Mouse (Mus musculus) B cell, adult (primary cell): ENCODE results near the gene Asna1. TPM values are rescaled to one million over a fixed set of nuclear protein-coding genes. Genes with fewer than 3 reads are reported as not detected.

Experiments
- total RNA-seq: library from RNA; stranded (reverse); gene quantifications from 4 replicates; pipeline ENCODE4 v1.2.4, GENCODE M21; 2023; ENCODE audit not compliant: inconsistent age

Asna1 gene
- total RNA-seq, result 87.6 to 96.1 TPM (median 94.0 TPM) in 4 replicates

DNA sequence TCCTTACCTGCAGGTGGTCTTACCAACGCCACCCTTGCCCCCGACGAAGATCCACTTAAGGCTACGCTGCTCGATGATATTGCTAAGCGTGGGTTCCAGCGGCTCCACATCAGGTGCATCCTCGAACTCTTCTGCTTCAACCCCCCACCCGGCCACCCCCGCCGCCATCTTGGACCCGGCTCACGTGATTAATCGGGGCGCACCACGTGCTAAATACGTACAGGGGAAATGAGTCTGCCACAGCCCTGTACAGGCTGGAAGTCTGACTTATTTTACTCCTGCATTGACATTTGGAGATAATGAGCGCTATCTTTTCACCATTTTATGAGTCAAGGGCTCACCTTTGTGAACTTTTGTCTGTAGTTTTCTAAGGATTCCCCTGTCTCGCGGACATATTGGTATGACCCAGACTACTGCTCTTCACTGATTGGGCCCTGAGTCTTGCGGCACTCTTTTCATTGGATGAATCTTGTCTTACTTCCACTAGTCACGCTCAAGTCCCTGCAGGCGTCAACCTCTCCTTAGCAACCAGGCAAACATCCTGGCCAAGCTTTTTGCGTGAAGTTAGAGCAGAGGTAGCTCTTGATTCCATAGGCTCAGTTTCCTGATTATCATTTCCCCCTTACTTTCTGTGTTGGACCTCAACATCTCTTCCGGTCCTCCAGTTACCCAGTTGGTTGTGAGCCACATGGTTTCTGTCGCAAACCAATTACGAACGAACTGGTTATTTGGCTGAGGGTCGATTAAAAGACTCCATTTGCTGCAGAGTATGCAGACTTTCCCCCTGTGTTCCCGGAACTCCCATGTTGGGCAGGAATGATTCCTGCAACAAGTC lies at the start of gene Asna1:
Asna1 (minus strand) TSS at position 184 of the 835 bp plus-strand sequence.

DNA sequence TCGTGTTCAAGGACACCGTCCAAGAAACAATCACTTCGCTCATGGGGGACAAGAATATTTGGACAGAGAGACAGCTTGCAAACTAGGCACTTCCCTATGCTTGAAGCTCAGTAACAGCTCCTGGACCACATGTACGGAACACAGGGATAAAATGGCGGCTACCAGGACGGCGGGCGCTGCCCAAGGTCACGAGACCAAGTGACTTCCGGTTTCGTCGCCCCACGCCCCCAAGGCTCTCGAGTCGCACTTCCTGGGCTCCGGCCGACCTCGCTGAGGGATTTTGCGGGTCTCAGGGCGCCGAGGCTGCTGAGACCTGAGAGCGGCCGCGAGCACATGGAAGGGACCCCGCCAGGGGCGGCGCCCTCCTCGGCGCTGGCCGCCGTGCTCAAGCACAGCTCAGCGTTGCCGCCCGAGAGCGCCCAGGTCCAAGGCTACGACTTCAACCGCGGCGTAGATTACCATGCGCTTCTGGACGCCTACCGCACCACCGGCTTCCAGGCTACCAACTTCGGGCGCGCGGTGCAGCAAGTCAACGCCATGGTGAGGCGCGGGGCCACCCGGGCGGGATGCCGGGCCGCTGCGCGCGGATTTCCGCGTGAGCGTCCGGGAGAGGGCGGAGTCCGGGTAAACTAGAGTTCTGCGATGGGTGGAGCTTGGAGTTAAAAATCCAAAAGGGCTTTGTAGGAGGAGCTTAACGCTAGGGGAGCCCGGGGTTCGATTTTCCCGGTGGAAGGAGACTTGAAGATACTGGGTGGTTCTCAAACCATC lies 46.6 kb upstream of the Asna1 start, which contains the start of gene Dhps:
Dhps (plus strand) TSS at position 244 of the 768 bp plus-strand sequence.

DNA sequence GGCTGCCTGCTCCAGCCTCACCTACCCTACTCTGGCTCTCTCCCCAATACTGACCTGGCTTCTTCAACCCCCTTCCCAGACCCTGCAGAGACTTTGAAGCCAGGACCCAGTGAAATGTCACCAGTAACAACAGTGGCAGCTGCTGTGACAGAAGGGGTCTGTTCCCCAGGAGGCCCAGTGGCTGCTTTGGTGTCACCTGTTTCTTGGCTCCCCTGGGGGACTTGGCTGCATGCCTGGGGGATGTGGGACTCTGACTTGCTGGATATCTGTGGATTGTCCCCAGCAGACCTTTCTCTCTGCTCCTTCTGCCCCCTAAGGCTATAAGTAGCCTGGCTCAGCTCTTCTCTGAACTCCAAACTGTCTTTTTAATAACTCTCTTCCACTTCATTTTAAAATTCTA lies 42.9 kb upstream of the Asna1 start, which contains the start of gene Gm5741:
Gm5741 (minus strand) TSS at position 1 of the 400 bp plus-strand sequence.

DNA sequence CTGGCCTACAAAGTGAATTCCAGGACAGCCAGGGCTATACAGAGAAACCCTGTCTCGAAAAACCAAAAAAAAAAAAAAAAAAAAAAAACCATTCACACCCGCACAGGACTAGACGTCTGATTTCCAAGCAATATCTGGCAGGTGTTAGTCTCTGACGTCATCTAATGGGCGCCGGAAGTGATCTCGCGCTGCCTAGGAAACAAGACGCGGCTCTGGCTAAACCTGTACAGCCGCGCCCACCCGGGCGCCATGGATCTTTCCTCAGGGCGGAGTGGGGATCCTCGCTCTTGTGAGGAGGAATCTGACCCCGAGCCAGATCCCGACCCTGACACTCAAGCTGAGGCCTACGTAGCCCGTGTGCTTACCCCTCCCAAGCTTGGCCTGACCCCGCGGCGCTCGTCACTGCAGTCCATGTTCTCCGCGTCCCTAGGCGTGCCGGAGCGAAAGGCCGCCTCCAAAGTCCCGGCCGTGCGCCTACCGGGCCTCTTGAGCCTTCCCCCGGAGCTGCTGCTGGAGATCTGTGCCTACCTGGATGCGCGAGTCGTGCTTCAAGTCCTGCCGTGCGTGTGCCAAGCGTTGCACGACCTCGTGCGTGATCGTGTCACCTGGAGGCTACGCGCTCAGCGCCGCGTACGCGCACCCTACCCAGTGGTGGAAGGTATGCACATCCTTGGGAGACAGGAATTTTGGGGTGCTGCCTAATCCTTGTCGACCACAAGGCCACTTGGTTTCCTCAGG lies 35.0 kb upstream of the Asna1 start, which contains the start of gene Fbxw9:
Fbxw9 (plus strand) TSS at position 177 of the 738 bp plus-strand sequence.

DNA sequence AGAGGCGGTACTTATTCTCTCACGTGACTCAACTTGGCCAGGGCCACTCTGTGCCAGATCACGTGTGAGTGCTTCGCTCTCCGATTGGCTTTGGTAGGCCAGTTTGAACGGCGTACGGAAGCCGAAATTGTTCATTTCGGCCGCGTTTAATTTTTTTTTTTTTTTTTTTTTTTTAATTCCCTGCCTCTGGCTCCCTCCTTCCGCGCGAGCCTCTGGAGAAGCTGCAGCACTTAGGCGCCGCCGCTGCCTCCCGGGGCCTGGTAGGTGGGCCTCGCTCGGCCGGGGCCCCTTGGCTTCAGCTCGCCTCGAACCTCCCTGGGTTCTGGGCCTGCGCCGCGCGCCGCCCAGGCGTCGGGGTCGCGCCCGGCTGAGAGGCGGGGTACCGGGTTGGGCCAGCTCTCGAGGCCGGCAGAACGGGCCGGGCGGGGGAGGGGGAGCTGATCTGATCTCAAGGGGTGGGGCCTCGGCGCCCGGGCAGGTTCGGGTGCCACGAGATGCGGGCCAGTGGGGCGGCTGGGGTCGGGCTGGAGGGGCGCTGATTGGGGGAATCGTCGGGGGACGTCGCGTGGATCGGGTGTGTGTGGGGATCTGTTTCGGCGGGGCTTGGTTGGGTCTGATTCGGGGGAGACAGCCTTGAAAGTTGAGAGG lies 11.8 kb upstream of the Asna1 start, which contains the start of gene Tnpo2:
Tnpo2 (plus strand) TSS at position 198 of the 648 bp plus-strand sequence.

DNA sequence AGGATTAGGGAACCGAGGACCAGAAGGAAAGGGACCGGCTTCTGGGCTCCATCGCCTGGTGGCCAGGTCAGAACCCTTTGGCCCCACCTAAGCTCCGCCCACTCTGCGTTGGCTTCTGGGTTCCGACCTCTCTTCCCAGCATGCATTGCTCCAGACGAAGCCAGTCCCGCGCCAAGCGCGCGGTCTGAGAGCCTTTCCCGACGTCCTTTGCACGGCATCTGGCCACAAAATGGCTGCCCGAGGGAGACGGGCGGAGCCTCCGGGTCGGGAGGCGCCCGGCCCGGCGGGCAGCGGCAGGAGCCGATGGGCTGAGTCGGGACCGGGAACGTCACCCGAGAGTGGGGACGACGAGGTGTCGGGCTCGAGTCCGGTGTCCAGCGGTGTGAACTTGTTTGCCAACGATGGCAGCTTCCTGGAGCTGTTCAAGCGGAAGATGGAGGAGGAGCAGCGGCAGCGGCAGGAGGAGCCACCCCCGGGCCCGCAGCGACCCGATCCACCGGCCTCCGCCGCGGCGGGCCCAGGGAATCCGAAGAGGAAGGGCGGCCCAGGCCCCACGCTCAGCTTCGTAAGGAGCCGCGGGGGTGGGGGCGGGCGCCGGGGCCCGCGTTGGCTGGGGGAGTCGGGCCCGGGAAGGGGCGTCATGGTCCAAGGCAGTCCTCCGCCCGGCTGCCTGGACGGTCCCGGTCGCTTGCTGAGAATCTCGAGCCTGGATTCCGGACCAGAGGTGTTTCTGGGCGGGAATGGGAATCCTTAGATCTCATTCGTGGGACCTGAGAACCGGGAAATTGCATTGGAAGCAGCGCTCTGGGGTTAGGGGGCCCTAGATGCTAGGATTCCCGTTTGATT lies 1.8 kb upstream of the Asna1 start, which contains the start of gene Trir:
Trir (plus strand) TSS at position 154 of the 846 bp plus-strand sequence.

DNA sequence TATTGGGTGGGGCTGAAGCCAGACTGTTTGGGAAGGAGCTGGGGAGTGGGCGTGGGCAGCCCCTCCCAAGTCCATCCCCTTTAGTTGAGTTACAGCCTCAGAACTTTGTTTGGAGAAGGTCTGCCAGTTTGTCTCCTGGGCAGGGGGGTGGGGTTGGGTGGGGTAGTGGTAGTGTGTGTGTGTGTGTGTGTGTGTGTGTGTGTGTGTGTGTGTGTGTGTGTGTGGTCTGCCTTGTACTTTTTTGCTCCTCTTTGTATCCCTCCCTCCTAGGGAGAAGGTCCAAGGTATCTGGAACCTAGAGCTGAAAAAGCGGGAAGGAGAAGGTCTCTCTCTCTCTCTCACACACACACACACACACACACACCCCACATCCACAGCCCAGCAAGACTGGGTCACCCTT lies 10.7 kb downstream of the Asna1 start, which contains the start of gene Best2:
Best2 (minus strand) TSS at position 101 of the 400 bp plus-strand sequence.

DNA sequence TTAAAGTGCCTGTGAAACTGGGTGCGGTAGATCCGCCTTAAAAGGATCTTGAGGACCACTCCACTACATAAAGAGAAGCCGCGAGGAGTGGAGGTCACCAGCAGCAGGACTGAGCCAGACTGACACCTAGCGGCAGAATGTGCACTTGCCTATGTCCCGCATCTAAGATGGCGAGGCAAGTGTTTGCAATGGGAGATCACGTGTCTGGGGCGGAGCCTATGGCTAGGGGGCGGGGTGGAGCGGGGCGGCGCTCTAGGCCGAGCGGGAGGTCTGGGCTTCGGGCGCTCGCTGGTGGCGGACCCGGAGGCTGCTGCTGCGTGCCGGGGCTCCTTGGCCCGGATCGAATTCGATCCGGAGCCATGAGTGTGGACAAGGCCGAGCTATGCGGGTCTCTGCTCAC lies 34.7 kb downstream of the Asna1 start, which contains the start of gene Hook2:
Hook2 (plus strand) TSS at position 255 of the 400 bp plus-strand sequence.

DNA sequence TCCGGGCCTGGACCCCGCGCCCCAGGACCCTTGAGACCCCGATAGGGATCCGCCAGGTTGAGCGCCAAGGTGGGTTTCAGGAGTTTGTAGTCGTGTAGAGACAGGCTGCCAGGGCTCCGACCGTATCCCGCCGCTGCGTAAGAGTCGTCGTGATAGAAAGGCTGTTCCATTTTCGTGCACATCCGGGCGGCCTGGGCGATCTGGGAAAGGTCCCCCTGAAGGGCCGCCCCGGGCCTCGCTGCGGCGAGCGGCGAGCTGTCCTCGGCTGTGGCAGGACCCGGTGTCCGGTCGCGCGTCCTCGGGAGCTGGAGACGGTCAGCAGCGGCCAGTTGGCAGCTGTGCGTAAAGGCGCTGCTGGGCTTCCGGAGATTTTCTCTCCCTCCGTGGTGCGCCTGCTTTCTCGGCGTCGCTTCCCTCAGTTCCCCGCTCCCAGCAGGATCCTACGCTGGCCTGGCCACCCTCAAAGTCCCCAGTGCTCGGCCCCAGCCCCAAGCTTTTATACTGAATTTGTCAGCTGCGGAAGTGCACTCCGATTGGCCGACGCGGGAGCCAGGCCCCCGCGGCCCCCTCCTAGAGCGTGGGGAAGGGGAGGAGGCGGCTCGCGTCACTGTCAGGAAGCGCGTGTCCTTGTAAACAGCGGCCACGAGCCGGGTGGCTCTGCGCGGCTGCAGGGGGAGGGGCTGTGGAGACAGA lies 46.7 kb downstream of the Asna1 start, which contains the start of gene Junb:
Junb (minus strand) TSS at position 471 of the 693 bp plus-strand sequence.

DNA sequence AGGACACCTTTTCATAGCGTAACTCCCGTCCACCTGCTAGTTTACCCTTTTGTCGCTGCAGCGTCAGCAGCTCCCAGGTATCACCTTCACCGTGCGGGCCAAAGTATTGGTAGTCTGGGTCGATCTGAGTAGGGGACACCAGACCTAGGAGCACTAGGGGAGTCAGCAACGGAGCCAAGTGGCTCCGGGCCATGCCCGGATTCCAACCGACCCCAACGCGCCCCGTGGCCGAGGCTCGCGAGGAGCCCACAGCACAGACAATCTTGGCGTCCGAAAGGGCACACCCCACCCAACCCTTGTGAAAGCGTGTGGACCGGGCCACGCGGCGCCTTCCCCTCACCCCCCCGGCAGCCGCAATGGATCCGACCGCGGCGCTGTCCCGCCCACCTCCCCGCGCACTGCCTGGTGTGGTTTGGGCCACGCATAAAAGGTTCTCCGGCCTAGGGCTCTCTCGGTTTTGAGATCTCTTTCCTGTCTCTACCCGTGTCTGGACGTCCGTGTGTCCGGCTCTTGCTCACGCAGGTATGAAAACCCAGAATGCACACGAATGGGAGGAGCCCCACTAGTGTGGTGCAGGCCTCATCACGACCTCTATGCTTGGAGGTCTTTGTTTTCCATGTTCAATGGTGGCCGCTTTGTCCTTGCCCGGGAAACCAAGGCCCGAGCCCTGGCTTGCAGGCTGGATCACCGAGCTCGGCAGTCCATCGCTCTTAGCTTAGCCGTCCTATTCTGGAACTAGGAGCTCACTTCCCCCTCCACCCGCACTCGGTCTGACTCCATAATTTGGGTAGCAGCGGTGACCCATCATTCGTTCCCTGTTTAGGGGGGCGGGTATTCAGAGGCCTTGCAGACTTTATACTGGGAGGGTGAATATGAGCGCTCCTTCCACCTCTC lies 55.6 kb downstream of the Asna1 start, which contains the start of the genes Gm49661, Prdx2 and Rnaseh2a:
Gm49661 (minus strand) TSS at position 193 of the 894 bp plus-strand sequence.
Prdx2 (plus strand) TSS at position 347 of the 894 bp plus-strand sequence.
Rnaseh2a (minus strand) TSS at position 527 of the 894 bp plus-strand sequence.

Other genes starting within 250 kb of the Asna1 start
- 1.4 to 4.3 TPM (median 2.8 TPM) in 4 replicates for gene Nfix, start 224.9 kb downstream of the Asna1 start, total RNA-seq
- gene Dand5, start 202.5 kb downstream of the Asna1 start, total RNA-seq, result 2.2 to 3.3 TPM (median 2.8 TPM) in 4 replicates
- 11.4 to 12.8 TPM (median 11.7 TPM) in 4 replicates for gene Gadd45gip1, start 193.8 kb downstream of the Asna1 start, total RNA-seq
- 48.0 to 63.3 TPM (median 61.5 TPM) in 4 replicates for gene Rad23a, start 184.6 kb downstream of the Asna1 start, total RNA-seq
- gene Calr, start 178.3 kb downstream of the Asna1 start, total RNA-seq, result 564 to 720 TPM (median 619 TPM) in 4 replicates
- gene Farsa, start 168.3 kb downstream of the Asna1 start, total RNA-seq, result 66.8 to 70.5 TPM (median 68.5 TPM) in 4 replicates
- 6.1 to 11.9 TPM (median 9.0 TPM) in 4 replicates for gene Syce2, start 153.2 kb downstream of the Asna1 start, total RNA-seq
- 18.7 to 34.4 TPM (median 31.5 TPM) in 4 replicates for gene Gcdh, start 131.4 kb downstream of the Asna1 start, total RNA-seq
- gene Klf1, start 123.4 kb downstream of the Asna1 start, total RNA-seq, result 0.32 to 0.45 TPM in 2 of 4 replicates, not detected in the others
- gene Dnase2a, start 116.7 kb downstream of the Asna1 start, total RNA-seq, result 67.4 to 74.5 TPM (median 72.7 TPM) in 4 replicates
- gene Mast1, start 87.9 kb downstream of the Asna1 start, total RNA-seq, result 0.16 to 0.57 TPM (median 0.23 TPM) in 4 replicates
- not detected in 4 replicates for gene Rtbdn, start 78.3 kb downstream of the Asna1 start, total RNA-seq
- 2.0 TPM in 1 of 4 replicates, not detected in the others for gene Gm49661, start 55.8 kb downstream of the Asna1 start, total RNA-seq
- gene Prdx2, start 55.7 kb downstream of the Asna1 start, total RNA-seq, result 57.4 to 60.7 TPM (median 59.6 TPM) in 4 replicates
- gene Rnaseh2a, start 55.5 kb downstream of the Asna1 start, total RNA-seq, result 30.0 to 35.5 TPM (median 33.5 TPM) in 4 replicates
- 1,539 to 1,702 TPM (median 1,628 TPM) in 4 replicates for gene Junb, start 46.6 kb downstream of the Asna1 start, total RNA-seq
- 5.9 to 8.3 TPM (median 6.6 TPM) in 4 replicates for gene Hook2, start 34.7 kb downstream of the Asna1 start, total RNA-seq
- gene Best2, start 10.8 kb downstream of the Asna1 start, total RNA-seq, result 0.32 TPM in 1 of 4 replicates, not detected in the others
- gene Trir, start 1.5 kb upstream of the Asna1 start, total RNA-seq, result 205 to 226 TPM (median 223 TPM) in 4 replicates
- 38.8 to 49.7 TPM (median 45.7 TPM) in 4 replicates for gene Tnpo2, start 11.6 kb upstream of the Asna1 start, total RNA-seq
- 14.4 to 17.5 TPM (median 15.4 TPM) in 4 replicates for gene Fbxw9, start 34.8 kb upstream of the Asna1 start, total RNA-seq
- gene Gm5741, start 42.7 kb upstream of the Asna1 start, total RNA-seq, result 3.0 TPM in 1 of 4 replicates, not detected in the others
- 105 to 138 TPM (median 115 TPM) in 4 replicates for gene Dhps, start 46.5 kb upstream of the Asna1 start, total RNA-seq
- gene Wdr83os, start 55.5 kb upstream of the Asna1 start, total RNA-seq, result 49.2 to 55.9 TPM (median 50.9 TPM) in 4 replicates
- gene Wdr83, start 56.0 kb upstream of the Asna1 start, total RNA-seq, result 12.5 to 15.1 TPM (median 13.1 TPM) in 4 replicates
- 156 to 176 TPM (median 163 TPM) in 4 replicates for gene Man2b1, start 58.0 kb upstream of the Asna1 start, total RNA-seq
- gene Zfp791, start 97.8 kb upstream of the Asna1 start, total RNA-seq, result 0.16 TPM in 1 of 4 replicates, not detected in the others
- gene Cks1brt, start 126.6 kb upstream of the Asna1 start, total RNA-seq, result not detected in 4 replicates
- gene Olfr371, start 200.7 kb upstream of the Asna1 start, total RNA-seq, result not detected in 4 replicates